Mouse (Mus musculus): ENCODE measurements at regions not wholly inside any gene's neighbourhood (a gene's known extent, or its start where the extent isn't known, plus 50 kb on each side); places are given as distances from the start of the nearest gene placed in this dataset.

GRCm38 (mm10) chr14:46569273-46569672 lies 178.8 kb upstream of the Bmp4 start:
- Histone ChIP-seq H3K4me2 (ENCODE audit: low read length) (no peak overlapping the region), H3K9me3 (ENCODE audit: control insufficient read depth, low read length) (no peaks in the 10 kb centered on the region), H3K27ac (replicated peaks in 1 of 2; ENCODE audit: control insufficient read depth in 1 of 2, insufficient read depth in 1 of 2, low read depth in 2 of 2, low read length in 2 of 2) (no peak overlapping the region), H3K4me1 (ENCODE audit: control insufficient read depth in 2 of 2, insufficient read depth in 2 of 2, low read length in 2 of 2) (peaks cover 11 to 23% of the 10 kb centered on the region in 2 experiments), H3K36me3 (ENCODE audit: control insufficient read depth, insufficient read depth, low read length) (no peaks in the 10 kb centered on the region), H3K9ac (ENCODE audit: low read length) (no peak overlapping the region), H3K4me3 (ENCODE audit: control insufficient read depth in 1 of 2, insufficient read depth in 1 of 2, low read depth in 1 of 2, low read length in 2 of 2) (no peak overlapping the region), H3K27me3 (ENCODE audit: control insufficient read depth, insufficient read depth, low read length) (peaks cover 3% of the 10 kb centered on the region; the same call in 1 of the 2 replicates)
- WGBS, result 57% methylated on average over 8 of the region's 8 CpGs
- ATAC-seq (ENCODE audit: insufficient number of reproducible peaks, insufficient read depth, low FRiP score, low read depth), result no peak

GRCm38 (mm10) chr14:46567411-46567780 lies 176.9 kb upstream of the Bmp4 start:
- no peak for ATAC-seq (ENCODE audit: insufficient number of reproducible peaks, insufficient read depth, low FRiP score, low read depth)
- WGBS, result 74% methylated on average over 3 of the region's 3 CpGs
- no peak overlapping the region for H3K9ac ChIP-seq (ENCODE audit: low read length)

DNA sequence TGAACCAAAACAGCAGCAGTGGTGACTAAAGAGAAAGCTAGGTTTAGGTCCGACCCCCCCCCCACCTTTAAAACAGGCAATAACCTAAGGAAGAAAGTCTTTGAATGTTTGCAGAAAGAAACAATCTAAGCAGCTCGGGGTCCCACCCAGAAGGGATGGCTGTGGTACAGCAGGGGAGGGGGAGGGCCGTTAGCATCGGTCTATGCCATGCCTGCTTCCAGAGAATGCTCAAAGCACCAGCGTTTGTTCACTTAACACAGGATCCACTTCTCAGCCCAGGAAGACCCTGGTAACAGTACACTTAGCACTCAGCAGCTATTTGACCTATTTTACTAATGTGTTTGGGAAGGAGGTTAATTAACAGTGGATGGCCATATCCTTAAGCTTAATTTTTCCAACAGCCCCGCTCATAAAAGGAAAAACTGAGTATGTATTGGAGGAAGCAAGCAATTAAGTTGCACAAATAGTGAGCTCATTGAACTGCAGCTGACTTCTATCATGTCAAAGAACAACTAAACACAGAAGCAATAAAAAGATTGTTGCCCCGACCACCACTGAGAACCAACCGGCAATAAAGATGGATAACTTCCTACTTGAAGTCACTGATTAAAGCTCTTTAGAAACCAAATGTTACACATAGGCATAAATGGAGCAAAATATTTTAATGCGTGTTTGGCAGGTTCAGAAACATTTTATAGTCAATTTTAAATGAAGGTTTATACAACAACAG lies 176.4 kb upstream of the Bmp4 start:
- 64% methylated on average over 9 of the region's 9 CpGs for WGBS
- no peaks in the 10 kb centered on the region for H3K36me3 ChIP-seq (ENCODE audit: control insufficient read depth, insufficient read depth, low read length)
- H3K27ac ChIP-seq (replicated peaks in 1 of 2; ENCODE audit: control insufficient read depth in 1 of 2, insufficient read depth in 1 of 2, low read depth in 2 of 2, low read length in 2 of 2), result no peak overlapping the region
- peaks cover 7 to 18% of the 10 kb centered on the region in 2 experiments for H3K4me1 ChIP-seq (ENCODE audit: control insufficient read depth in 2 of 2, insufficient read depth in 2 of 2, low read length in 2 of 2)
- H3K9me3 ChIP-seq (ENCODE audit: control insufficient read depth, low read length), result no peaks in the 10 kb centered on the region
- no peak overlapping the region for H3K4me3 ChIP-seq (ENCODE audit: control insufficient read depth in 1 of 2, insufficient read depth in 1 of 2, low read depth in 1 of 2, low read length in 2 of 2)
- H3K9ac ChIP-seq (ENCODE audit: low read length), result no peak overlapping the region
- H3K27me3 ChIP-seq (ENCODE audit: control insufficient read depth, insufficient read depth, low read length), result peaks cover 3% of the 10 kb centered on the region; the same call in 1 of the 2 replicates
- no peak for ATAC-seq (ENCODE audit: insufficient number of reproducible peaks, insufficient read depth, low FRiP score, low read depth)
- no peak overlapping the region for H3K4me2 ChIP-seq (ENCODE audit: low read length)

More at GRCm38 (mm10) chr14:46567411-46567780, 176.9 kb upstream of the Bmp4 start:
- Histone ChIP-seq H3K9me3 (ENCODE audit: control insufficient read depth, low read length) (no peaks in the 10 kb centered on the region), H3K36me3 (ENCODE audit: control insufficient read depth, insufficient read depth, low read length) (no peaks in the 10 kb centered on the region), H3K4me3 (ENCODE audit: control insufficient read depth in 1 of 2, insufficient read depth in 1 of 2, low read depth in 1 of 2, low read length in 2 of 2) (no peak overlapping the region), H3K27ac (replicated peaks in 1 of 2; ENCODE audit: control insufficient read depth in 1 of 2, insufficient read depth in 1 of 2, low read depth in 2 of 2, low read length in 2 of 2) (no peak overlapping the region), H3K4me1 (ENCODE audit: control insufficient read depth in 2 of 2, insufficient read depth in 2 of 2, low read length in 2 of 2) (peaks cover 7 to 14% of the 10 kb centered on the region in 2 experiments), H3K4me2 (ENCODE audit: low read length) (no peak overlapping the region), H3K27me3 (ENCODE audit: control insufficient read depth, insufficient read depth, low read length) (peaks cover 3% of the 10 kb centered on the region; the same call in 1 of the 2 replicates)

GRCm38 (mm10) chr14:46564998-46565397 lies 174.5 kb upstream of the Bmp4 start:
- 16% methylated on average over 3 of the region's 3 CpGs for WGBS
- Histone ChIP-seq H3K4me3 (ENCODE audit: control insufficient read depth in 1 of 2, insufficient read depth in 1 of 2, low read depth in 1 of 2, low read length in 2 of 2) (no peak overlapping the region), H3K27me3 (ENCODE audit: control insufficient read depth, insufficient read depth, low read length) (peaks cover 3% of the 10 kb centered on the region; the same call in 1 of the 2 replicates), H3K27ac (replicated peaks in 1 of 2; ENCODE audit: control insufficient read depth in 1 of 2, insufficient read depth in 1 of 2, low read depth in 2 of 2, low read length in 2 of 2) (no peak overlapping the region), H3K9me3 (ENCODE audit: control insufficient read depth, low read length) (no peaks in the 10 kb centered on the region), H3K9ac (ENCODE audit: low read length) (no peak overlapping the region), H3K4me1 (ENCODE audit: control insufficient read depth in 2 of 2, insufficient read depth in 2 of 2, low read length in 2 of 2) (peaks cover 8 to 16% of the 10 kb centered on the region in 2 experiments), H3K4me2 (ENCODE audit: low read length) (no peak overlapping the region), H3K36me3 (ENCODE audit: control insufficient read depth, insufficient read depth, low read length) (no peaks in the 10 kb centered on the region)
- ATAC-seq (ENCODE audit: insufficient number of reproducible peaks, insufficient read depth, low FRiP score, low read depth), result no peak

- H3K27me3 ChIP-seq (ENCODE audit: control insufficient read depth, insufficient read depth, low read length), result no peaks in the 10 kb centered on the region
- peaks cover 2 to 6% of the 10 kb centered on the region in 2 experiments; a peak in 2 of 4 replicates for H3K4me1 ChIP-seq (ENCODE audit: control insufficient read depth in 2 of 2, insufficient read depth in 2 of 2, low read length in 2 of 2)
- no peak overlapping the region for H3K9ac ChIP-seq (ENCODE audit: low read length)
- 35% methylated on average over 5 of the region's 5 CpGs for WGBS
- H3K9me3 ChIP-seq (ENCODE audit: control insufficient read depth, low read length), result no peaks in the 10 kb centered on the region
- no peaks in the 10 kb centered on the region for H3K36me3 ChIP-seq (ENCODE audit: control insufficient read depth, insufficient read depth, low read length)
- no peak overlapping the region for H3K27ac ChIP-seq (replicated peaks in 1 of 2; ENCODE audit: control insufficient read depth in 1 of 2, insufficient read depth in 1 of 2, low read depth in 2 of 2, low read length in 2 of 2)
- no peak overlapping the region for H3K4me2 ChIP-seq (ENCODE audit: low read length)
- ATAC-seq (ENCODE audit: insufficient number of reproducible peaks, insufficient read depth, low FRiP score, low read depth), result no peak
- H3K4me3 ChIP-seq (ENCODE audit: control insufficient read depth in 1 of 2, insufficient read depth in 1 of 2, low read depth in 1 of 2, low read length in 2 of 2), result no peak overlapping the region
Observed at GRCm38 (mm10) chr14:46562016-46562415, 171.5 kb upstream of the Bmp4 start.

DNA sequence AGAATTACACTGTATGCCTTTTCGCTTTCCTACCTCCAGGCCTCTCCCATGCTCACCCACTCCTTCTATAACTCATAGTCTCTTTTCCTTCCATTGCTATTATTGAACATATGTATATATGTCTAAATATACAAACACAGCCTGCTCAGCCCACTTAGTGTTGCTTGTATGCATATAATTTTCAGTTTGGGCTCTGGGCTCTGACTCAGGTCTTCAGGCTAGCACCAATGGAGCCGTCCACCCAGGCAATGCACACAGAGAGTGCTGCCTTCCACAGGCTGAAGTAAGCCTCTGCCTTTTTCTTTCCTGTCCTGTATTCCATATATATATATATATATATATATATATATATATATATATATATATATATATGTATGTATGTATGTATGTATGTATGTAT lies 162.8 kb upstream of the Bmp4 start:
- Histone ChIP-seq H3K9ac (ENCODE audit: low read length) (no peak overlapping the region), H3K9me3 (ENCODE audit: control insufficient read depth, low read length) (no peaks in the 10 kb centered on the region), H3K4me1 (ENCODE audit: control insufficient read depth in 2 of 2, insufficient read depth in 2 of 2, low read length in 2 of 2) (no peaks in the 10 kb centered on the region), H3K4me2 (ENCODE audit: low read length) (no peak overlapping the region), H3K27ac (replicated peaks in 1 of 2; ENCODE audit: control insufficient read depth in 1 of 2, insufficient read depth in 1 of 2, low read depth in 2 of 2, low read length in 2 of 2) (no peak overlapping the region), H3K36me3 (ENCODE audit: control insufficient read depth, insufficient read depth, low read length) (no peaks in the 10 kb centered on the region), H3K27me3 (ENCODE audit: control insufficient read depth, insufficient read depth, low read length) (no peaks in the 10 kb centered on the region), H3K4me3 (ENCODE audit: control insufficient read depth in 1 of 2, insufficient read depth in 1 of 2, low read depth in 1 of 2, low read length in 2 of 2) (no peak overlapping the region)
- no peak for ATAC-seq (ENCODE audit: insufficient number of reproducible peaks, insufficient read depth, low FRiP score, low read depth)
- WGBS, result 76% methylated on average over 2 of the region's 2 CpGs

DNA sequence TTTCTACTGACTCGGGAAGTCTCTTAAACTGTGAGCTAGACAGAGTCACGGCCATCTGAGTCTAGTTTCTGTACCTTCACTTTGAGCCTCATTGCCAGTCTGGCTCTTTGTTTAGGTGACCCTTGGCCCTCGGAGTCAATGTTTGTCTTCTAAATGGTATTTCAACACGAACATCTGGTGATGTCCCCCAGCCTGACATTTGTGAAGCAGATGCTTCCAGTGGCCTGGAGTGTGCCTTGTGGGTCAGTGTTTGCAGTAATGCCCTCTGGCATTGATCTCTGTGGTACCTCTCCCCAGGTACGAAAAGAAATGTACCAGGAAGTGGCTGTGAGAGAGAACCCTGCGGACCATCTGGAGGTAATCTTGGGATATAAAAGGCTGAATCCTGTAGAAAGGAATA lies 155.7 kb upstream of the Bmp4 start:
- no peaks in the 10 kb centered on the region for H3K27me3 ChIP-seq (ENCODE audit: control insufficient read depth, insufficient read depth, low read length)
- peaks cover 4% of the 10 kb centered on the region; the same call in 1 of the 2 replicates for H3K9me3 ChIP-seq (ENCODE audit: control insufficient read depth, low read length)
- no peaks in the 10 kb centered on the region for H3K36me3 ChIP-seq (ENCODE audit: control insufficient read depth, insufficient read depth, low read length)
- ATAC-seq (ENCODE audit: insufficient number of reproducible peaks, insufficient read depth, low FRiP score, low read depth), result no peak
- H3K27ac ChIP-seq (replicated peaks in 1 of 2; ENCODE audit: control insufficient read depth in 1 of 2, insufficient read depth in 1 of 2, low read depth in 2 of 2, low read length in 2 of 2), result no peak overlapping the region
- H3K9ac ChIP-seq (ENCODE audit: low read length), result no peak overlapping the region
- no peak overlapping the region for H3K4me2 ChIP-seq (ENCODE audit: low read length)
- no peak overlapping the region for H3K4me3 ChIP-seq (ENCODE audit: control insufficient read depth in 1 of 2, insufficient read depth in 1 of 2, low read depth in 1 of 2, low read length in 2 of 2)
- no peaks in the 10 kb centered on the region for H3K4me1 ChIP-seq (ENCODE audit: control insufficient read depth in 2 of 2, insufficient read depth in 2 of 2, low read length in 2 of 2)
- 75% methylated on average over 6 of the region's 6 CpGs for WGBS
